Mouse (Mus musculus) cerebellum, adult 2 months (tissue): ENCODE results near the gene BC067074.

Experiments used
- CTCF ChIP-seq: fragments of 200-500 bp; IDR thresholded peaks from 2 replicates; pipeline ENCODE4 v1.5.1; 2011; ENCODE audit warnings: low read depth, mild to moderate bottlenecking, control low read depth, low read length, moderate library complexity, borderline replicate concordance; ENCODE audit not compliant: insufficient read depth
- POLR2A ChIP-seq: fragments of 200-500 bp; IDR thresholded peaks from 2 replicates; pipeline ENCODE4 v1.6.1; 2011; ENCODE audit warnings: low read length, control low read depth, borderline replicate concordance; ENCODE audit not compliant: insufficient read depth

DNA sequence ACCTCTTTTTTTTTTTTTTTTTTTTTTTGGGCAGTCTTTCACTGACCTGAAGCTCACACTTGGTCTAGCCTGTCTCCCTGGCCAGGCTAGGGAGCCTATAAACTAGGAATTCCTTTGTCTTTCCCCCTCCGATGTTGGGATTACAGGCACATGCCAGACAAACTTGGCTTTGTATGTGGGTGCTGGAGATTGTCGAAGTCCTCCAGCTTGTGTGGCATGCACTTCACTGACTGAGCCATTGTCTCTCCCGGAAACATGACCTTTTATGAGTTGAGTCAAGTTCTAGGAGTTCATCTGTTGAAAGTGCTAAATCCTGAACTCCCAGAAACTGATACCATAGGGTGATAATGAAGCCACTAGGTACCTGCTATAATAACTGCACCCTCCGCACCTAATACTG, 41.8 kb downstream of the BC067074 start:
- TF ChIP-seq POLR2A = no peak
- TF ChIP-seq CTCF = no peak
